Mouse (Mus musculus) neural tube, embryonic 13.5 days (tissue): Measurements from ENCODE around the gene Alg2. TPM values are rescaled to one million over a fixed set of nuclear protein-coding genes. Genes with fewer than 3 reads are reported as not detected.

ENCODE experiments used
- ATAC-seq: fragments of 200-750 bp; cut with Nextera tagmentation; 2 replicates; pipeline ENCODE4 v1.8.0; 2017; ENCODE audit warnings: low read depth, mild to moderate bottlenecking, moderate TSS enrichment, moderate library complexity
- H3K27ac ChIP-seq: fragments of 300-500 bp; sonication (generic); replicated peaks from 2 replicates; pipeline ENCODE4 v1.5.1; 2015; ENCODE audit warnings: moderate library complexity, mild to moderate bottlenecking, inconsistent platforms
- H3K27me3 ChIP-seq: fragments of 300-500 bp; sonication (generic); 2 replicates; pipeline ENCODE4 v1.6.1; 2015; ENCODE audit warnings: mild to moderate bottlenecking, inconsistent platforms
- H3K36me3 ChIP-seq: fragments of 300-500 bp; sonication (generic); 2 replicates; pipeline ENCODE4 v1.6.1; 2015; ENCODE audit warnings: mild to moderate bottlenecking, inconsistent platforms
- H3K4me1 ChIP-seq: fragments of 300-500 bp; sonication (generic); replicated peaks from 2 replicates; pipeline ENCODE4 v1.6.1; 2015; ENCODE audit warnings: inconsistent platforms
- H3K4me2 ChIP-seq: fragments of 300-500 bp; sonication (generic); 2 replicates; pipeline ENCODE4 v1.6.1; 2015; ENCODE audit warnings: inconsistent platforms, mild to moderate bottlenecking, moderate library complexity
- H3K4me3 ChIP-seq: fragments of 300-500 bp; sonication (generic); 2 replicates; pipeline ENCODE4 v1.5.1; 2015; ENCODE audit warnings: mild to moderate bottlenecking, inconsistent platforms
- H3K9ac ChIP-seq: fragments of 300-500 bp; sonication (generic); 2 replicates; pipeline ENCODE4 v1.6.1; 2015; ENCODE audit warnings: moderate library complexity, mild to moderate bottlenecking, inconsistent platforms
- H3K9me3 ChIP-seq: fragments of 300-500 bp; sonication (generic); 2 replicates; pipeline ENCODE4 v1.6.1; 2016; ENCODE audit warnings: inconsistent platforms
- WGBS: fragments of 180-500 bp; shearing (Covaris S2); methylation state at CpG from one replicate; pipeline ENCODE4 v1.1.7; 2015; 5-methylcytosine and 5-hydroxymethylcytosine counted together
- polyA plus RNA-seq: library from polyadenylated mRNA; unstranded; fragments of >200 nt; fragmentation: Nextera tagmentation; extraction: Ambion mirVana; gene quantifications from 2 replicates; pipeline ENCODE4 v1.2.1, GENCODE M21; 2015

Alg2 gene
- polyA plus RNA-seq, 1 experiment from 2014 or later = 285 TPM

GRCm38 (mm10) chr4:47424376-47424775, 49.8 kb downstream of the Alg2 start:
- H3K9ac ChIP-seq = no peak overlapping the region
- no peak overlapping the region for H3K4me3 ChIP-seq
- H3K4me1 ChIP-seq = peaks cover 17% of the 10 kb centered on the region
- H3K9me3 ChIP-seq = no peaks in the 10 kb centered on the region; the same call in 1 of the 2 replicates
- peaks cover 17% of the 10 kb centered on the region for H3K27me3 ChIP-seq
- peak; percentile 45; the same call in 1 of the 2 replicates for ATAC-seq
- WGBS = 2% methylated on average over 2 of the region's 2 CpGs
- no peak overlapping the region for H3K4me2 ChIP-seq
- no peak overlapping the region for H3K27ac ChIP-seq
- H3K36me3 ChIP-seq = no peaks in the 10 kb centered on the region

- Histone ChIP-seq H3K4me2 (no peak overlapping the region), H3K27ac (no peak overlapping the region), H3K27me3 (peaks cover 13% of the 10 kb centered on the region), H3K9me3 (no peaks in the 10 kb centered on the region), H3K36me3 (no peaks in the 10 kb centered on the region), H3K4me1 (peaks cover 17% of the 10 kb centered on the region), H3K4me3 (no peak overlapping the region), H3K9ac (no peak overlapping the region)
- no peak for ATAC-seq
- 82% methylated on average over 3 of the region's 3 CpGs for WGBS
Observed at GRCm38 (mm10) chr4:47422946-47423345, 51.2 kb downstream of the Alg2 start.

GRCm38 (mm10) chr4:47422194-47422593, 51.9 kb downstream of the Alg2 start:
- no peak overlapping the region for H3K4me2 ChIP-seq
- WGBS = 20% methylated on average over 3 of the region's 3 CpGs
- H3K36me3 ChIP-seq = no peaks in the 10 kb centered on the region
- no peak overlapping the region for H3K9ac ChIP-seq
- no peak for ATAC-seq
- H3K27me3 ChIP-seq = peaks cover 6% of the 10 kb centered on the region; the same call in 1 of the 2 replicates
- H3K27ac ChIP-seq = no peak overlapping the region
- H3K4me3 ChIP-seq = no peak overlapping the region
- peaks cover 17% of the 10 kb centered on the region for H3K4me1 ChIP-seq
- H3K9me3 ChIP-seq = no peaks in the 10 kb centered on the region

- no peak for ATAC-seq
- 28% methylated on average over 7 of the region's 7 CpGs for WGBS
- no peak overlapping the region for H3K4me3 ChIP-seq
- H3K9me3 ChIP-seq = no peaks in the 10 kb centered on the region
- H3K27me3 ChIP-seq = no peaks in the 10 kb centered on the region
- H3K4me1 ChIP-seq = peaks cover 16% of the 10 kb centered on the region
- H3K27ac ChIP-seq = no peak overlapping the region
- no peaks in the 10 kb centered on the region; the same call in 1 of the 2 replicates for H3K36me3 ChIP-seq
- H3K9ac ChIP-seq = no peak overlapping the region
- H3K4me2 ChIP-seq = no peak overlapping the region
Observed at GRCm38 (mm10) chr4:47420191-47420590, 53.9 kb downstream of the Alg2 start.

- H3K4me2 ChIP-seq = no peak overlapping the region
- WGBS = 24% methylated on average over 9 of the region's 9 CpGs
- H3K9ac ChIP-seq = no peak overlapping the region
- ATAC-seq = peak; percentile 34; the same call in 1 of the 2 replicates
- no peak overlapping the region for H3K27ac ChIP-seq
- H3K4me3 ChIP-seq = no peak overlapping the region
- no peaks in the 10 kb centered on the region for H3K9me3 ChIP-seq
- H3K36me3 ChIP-seq = peaks cover 5% of the 10 kb centered on the region
- H3K4me1 ChIP-seq = peaks cover 8% of the 10 kb centered on the region
- H3K27me3 ChIP-seq = no peaks in the 10 kb centered on the region
Observed at GRCm38 (mm10) chr4:47419268-47419973, 54.7 kb downstream of the Alg2 start.

- Histone ChIP-seq H3K27ac (no peak overlapping the region), H3K9me3 (no peaks in the 10 kb centered on the region), H3K4me1 (no peaks in the 10 kb centered on the region), H3K4me2 (no peak overlapping the region), H3K27me3 (no peaks in the 10 kb centered on the region), H3K4me3 (no peak overlapping the region), H3K9ac (no peak overlapping the region), H3K36me3 (peaks cover 5% of the 10 kb centered on the region)
- WGBS = 68% methylated on average over 3 of the region's 3 CpGs
- ATAC-seq = no peak
Observed at GRCm38 (mm10) chr4:47417871-47418270, 56.3 kb downstream of the Alg2 start.

Other genes starting within 250 kb of the Alg2 start
- gene Tgfbr1, start 121.1 kb downstream of the Alg2 start, polyA plus RNA-seq = 42.6 and 44.3 TPM in 2 replicates
- gene Sec61b, start 325 bp upstream of the Alg2 start, polyA plus RNA-seq = 253 and 291 TPM in 2 replicates